29 mouse cellular contexts compared by ENCODE assay signal in the genomic region with DNA sequence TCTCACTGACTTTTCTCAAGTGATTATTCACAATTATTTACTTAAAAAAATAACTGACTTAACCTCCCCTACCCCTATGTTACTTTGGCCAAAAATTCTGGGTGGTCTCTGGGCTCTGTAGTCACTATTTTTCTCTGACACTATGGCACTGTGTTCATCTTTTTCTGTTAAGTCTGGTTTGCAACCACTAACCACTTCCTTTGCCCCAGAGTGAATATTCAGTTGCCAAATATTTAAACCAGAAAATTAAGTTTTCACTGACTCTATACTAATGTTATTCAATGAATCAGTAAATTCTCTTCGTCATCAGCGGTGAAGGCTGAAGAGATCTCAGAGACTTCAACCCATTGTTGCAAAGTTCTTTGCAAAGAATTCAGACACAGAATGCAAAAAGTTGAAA. TPM values are rescaled to one million over a fixed set of nuclear protein-coding genes. Genes with fewer than 3 reads are reported as not detected.
"Had no signal": no experiment of that assay in that cellular context is flagged by ENCODE, and none has a peak within 500 bp of the region (broad histone marks: within the 10 kb centered on the region; RNA-seq: fewer than 3 reads in every experiment).

No protein-coding gene starts in this region.

- H3K27me3 ChIP-seq: limb, embryonic 13.5 days; liver, embryonic 12.5 days; liver, embryonic 15.5 days; lung, embryonic 15.5 days; midbrain, embryonic 13.5 days had no signal

- H3K4me2 ChIP-seq: limb, embryonic 13.5 days; liver, embryonic 12.5 days; liver, embryonic 15.5 days; lung, embryonic 15.5 days; midbrain, embryonic 13.5 days had no signal

- H3K27ac ChIP-seq: layer of hippocampus, adult 2 months; limb, embryonic 10.5 days; limb, embryonic 13.5 days; liver, embryonic 12.5 days; liver, embryonic 15.5 days; lung, embryonic 15.5 days; midbrain, embryonic 13.5 days had no signal

- H3K36me3 ChIP-seq: limb, embryonic 10.5 days; limb, embryonic 13.5 days; liver, embryonic 12.5 days; liver, embryonic 15.5 days; lung, embryonic 15.5 days; midbrain, embryonic 13.5 days had no signal

- DNase-seq: kidney, adult 9 months; kidney, postnatal 14 days; kidney, postnatal 4 days; layer of hippocampus, adult 9-11 months; liver; lung, adult 18-20 months; lung, postnatal 10 days; lung, postnatal 36 days; thymus, adult 2 months; thymus, postnatal 14 days; thymus, postnatal 4 days had no signal

- H3K4me3 ChIP-seq: layer of hippocampus, adult 2 months; limb, embryonic 10.5 days; limb, embryonic 13.5 days; liver, embryonic 12.5 days; liver, embryonic 15.5 days; lung, embryonic 15.5 days; midbrain, embryonic 13.5 days had no signal

- H3K4me1 ChIP-seq: limb, embryonic 10.5 days; limb, embryonic 13.5 days; liver, embryonic 12.5 days; liver, embryonic 15.5 days; lung, embryonic 15.5 days; midbrain, embryonic 13.5 days had no signal

- ATAC-seq: liver, embryonic 12.5 days; midbrain, embryonic 13.5 days had no signal

- H3K9me3 ChIP-seq: limb, embryonic 10.5 days; limb, embryonic 13.5 days; liver, embryonic 12.5 days; liver, embryonic 15.5 days; lung, embryonic 15.5 days; midbrain, embryonic 13.5 days had no signal

- H3K9ac ChIP-seq: limb, embryonic 13.5 days; liver, embryonic 12.5 days; liver, embryonic 15.5 days; lung, embryonic 15.5 days; midbrain, embryonic 13.5 days had no signal

RNA-seq across cellular contexts. Expression of gene Clec12a, which starts 13.3 kb away (rescaled TPM):
- total RNA-seq: layer of hippocampus, adult 2 months; layer of hippocampus, postnatal 25 days had no signal

RNA-seq across cellular contexts. Expression of gene 4922502D21Rik, which starts 24.2 kb away (rescaled TPM):
- total RNA-seq: layer of hippocampus, adult 2 months; layer of hippocampus, postnatal 25 days; left cerebral cortex, adult 18-20 months; left cerebral cortex, postnatal 25 days; midbrain, postnatal 0 days had no signal
- polyA plus RNA-seq: kidney, embryonic 16.5 days; limb, embryonic 10.5 days; limb, embryonic 13.5 days; liver, embryonic 12.5 days; liver, embryonic 15.5 days; lung, embryonic 15.5 days; midbrain, embryonic 13.5 days; midbrain, postnatal 0 days; neural tube, embryonic 11.5 days; neural tube, embryonic 14.5 days; small intestine, adult 2 months; spleen, adult 2 months; stomach, embryonic 16.5 days had no signal

RNA-seq across cellular contexts. Expression of gene Clec12b, which starts 29.9 kb away (rescaled TPM):
- total RNA-seq: layer of hippocampus, adult 2 months; layer of hippocampus, postnatal 25 days; left cerebral cortex, adult 18-20 months; left cerebral cortex, postnatal 25 days; midbrain, postnatal 0 days had no signal
- polyA plus RNA-seq: limb, embryonic 10.5 days; liver, embryonic 12.5 days; neural tube, embryonic 11.5 days; small intestine, adult 2 months; spleen, adult 2 months; stomach, embryonic 16.5 days; thymus, adult 2 months had no signal

RNA-seq across cellular contexts. Expression of gene Clec1b, which starts 41.3 kb away (rescaled TPM):
- total RNA-seq: layer of hippocampus, adult 2 months; layer of hippocampus, postnatal 25 days; left cerebral cortex, postnatal 25 days; midbrain, postnatal 0 days had no signal
- polyA plus RNA-seq: testis, adult 2 months had no signal

RNA-seq across cellular contexts. Expression of gene Clec9a, which starts 52.9 kb away (rescaled TPM):
- total RNA-seq: layer of hippocampus, adult 2 months; layer of hippocampus, postnatal 25 days; left cerebral cortex, adult 18-20 months; left cerebral cortex, postnatal 25 days; midbrain, postnatal 0 days had no signal
- polyA plus RNA-seq: testis, adult 2 months had no signal
